Mouse (Mus musculus) gastrocnemius, adult 8-10 months (tissue): Measurements from ENCODE around the gene 4931428L18Rik. TPM values are rescaled to one million over a fixed set of nuclear protein-coding genes. Genes with fewer than 3 reads are reported as not detected.

ENCODE experiments used
- DNase-seq, 2 experiments: peaks; one replicate each; pipeline ENCODE4 v3.0.0; 2022; ENCODE audit warnings: low spot score in 2 of 2
- total RNA-seq, 4 experiments: library from RNA; stranded (reverse); gene quantifications; 2 replicates each; pipeline ENCODE4 v1.2.4; 2022

Gene 4931428L18Rik
- not detected for total RNA-seq

GRCm38 (mm10) chr1:31222564-31222963 lies at the start of gene 4931428L18Rik, which contains the start of gene Pih1d3:
4931428L18Rik (minus strand) TSS chr1:31222684.
Pih1d3 (plus strand) TSS chr1:31222838.
- no peak for DNase-seq

GRCm38 (mm10) chr1:31260218-31260923 lies 37.9 kb upstream of the 4931428L18Rik start:
- DNase-seq = no peak

- no peak for DNase-seq
These were observed 11.0 kb upstream of the 4931428L18Rik start for GRCm38 (mm10) chr1:31233319-31234036.

DNA sequence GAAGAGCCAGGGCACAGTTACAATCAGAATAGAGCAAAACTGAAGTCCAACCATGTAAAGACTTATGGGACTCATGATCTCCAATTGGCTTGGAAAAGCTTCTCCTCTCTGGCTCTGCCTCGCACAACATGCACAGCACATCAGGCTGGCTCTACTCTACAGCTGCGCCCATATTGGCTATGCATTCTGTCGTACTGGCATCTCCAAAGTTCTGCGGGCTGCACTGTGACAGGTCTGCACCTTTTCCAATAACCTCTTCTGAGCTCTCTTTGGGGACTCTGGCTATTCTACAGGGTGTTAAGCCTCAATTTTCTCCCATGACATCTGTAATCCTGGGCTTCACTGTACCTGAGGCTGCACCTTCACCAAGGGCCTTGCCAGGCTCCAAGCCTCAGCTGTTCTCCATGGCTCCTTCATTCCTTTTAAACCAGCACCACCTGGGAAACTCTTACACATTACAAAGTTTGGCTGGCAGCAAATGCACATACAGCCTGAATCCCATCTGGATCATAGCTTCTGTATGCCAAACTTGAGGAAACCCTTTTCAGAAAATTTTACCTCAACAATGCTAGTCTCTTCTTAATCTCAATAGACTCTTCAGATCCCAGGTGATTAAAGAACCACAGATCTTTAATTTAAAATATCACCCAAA lies 1.8 kb downstream of the 4931428L18Rik start:
- no peak for DNase-seq

GRCm38 (mm10) chr1:31214831-31215230 lies 7.7 kb downstream of the 4931428L18Rik start:
- DNase-seq = no peak

- no peak for DNase-seq
These were observed 12.3 kb downstream of the 4931428L18Rik start for GRCm38 (mm10) chr1:31210144-31210543.

- DNase-seq = no peak
These were observed 16.7 kb downstream of the 4931428L18Rik start for GRCm38 (mm10) chr1:31205770-31206169.

- DNase-seq = no peak
These were observed 17.1 kb downstream of the 4931428L18Rik start for GRCm38 (mm10) chr1:31205346-31205745.

GRCm38 (mm10) chr1:31203771-31204170 lies 18.7 kb downstream of the 4931428L18Rik start:
- no peak for DNase-seq

DNA sequence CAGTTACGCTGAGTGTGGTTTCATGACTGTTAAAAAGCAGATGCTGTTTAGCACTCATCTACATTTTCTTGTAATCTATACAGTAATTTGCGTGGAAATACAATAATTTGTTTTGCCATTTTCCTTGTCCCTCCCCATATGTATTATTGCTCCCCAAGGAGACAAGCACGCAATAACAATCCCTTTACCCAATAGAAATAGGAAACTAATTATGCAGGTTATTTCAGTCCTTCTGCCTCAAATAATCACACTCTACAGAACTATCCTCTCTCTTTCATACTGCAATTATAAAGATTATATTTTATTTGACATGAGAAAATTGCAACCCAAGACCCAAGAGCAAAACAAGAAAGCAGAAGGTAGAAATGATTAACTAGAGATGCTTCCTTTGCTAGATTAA lies 25.5 kb downstream of the 4931428L18Rik start:
- no peak for DNase-seq

GRCm38 (mm10) chr1:31195633-31196032 lies 26.9 kb downstream of the 4931428L18Rik start:
- no peak for DNase-seq

GRCm38 (mm10) chr1:31190237-31190866 lies 32.1 kb downstream of the 4931428L18Rik start:
- no peak for DNase-seq

GRCm38 (mm10) chr1:31178264-31178663 lies 44.2 kb downstream of the 4931428L18Rik start:
- no peak for DNase-seq

GRCm38 (mm10) chr1:31176101-31176500 lies 46.4 kb downstream of the 4931428L18Rik start, which contains the start of gene Lgsn:
Lgsn (plus strand) TSS chr1:31176401.
- DNase-seq = no peak

GRCm38 (mm10) chr1:31175401-31175800 lies 47.1 kb downstream of the 4931428L18Rik start:
- no peak for DNase-seq

- DNase-seq = no peak
These were observed 57.0 kb downstream of the 4931428L18Rik start for GRCm38 (mm10) chr1:31165326-31166121.

- DNase-seq = no peak
These were observed 57.8 kb downstream of the 4931428L18Rik start for GRCm38 (mm10) chr1:31164527-31165189.

DNA sequence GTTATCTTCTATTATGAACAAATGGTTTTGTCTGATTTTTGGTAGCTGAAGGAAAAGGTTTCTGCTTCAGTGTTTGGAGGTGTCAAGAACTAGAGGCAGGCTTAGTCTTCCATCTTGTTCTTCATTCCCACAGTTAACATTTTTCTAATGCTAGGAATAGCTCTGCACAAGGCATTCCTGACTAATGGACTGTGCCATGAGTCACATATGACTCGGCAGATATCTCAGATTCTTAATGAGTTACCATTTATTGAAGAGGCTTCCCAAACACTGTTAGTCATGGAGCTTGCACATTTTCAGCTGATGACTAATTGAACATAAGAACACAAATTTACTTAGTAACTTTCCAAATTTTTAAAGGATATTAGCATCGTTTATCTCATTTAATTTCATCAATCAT lies 65.6 kb downstream of the 4931428L18Rik start:
- no peak for DNase-seq

GRCm38 (mm10) chr1:31156185-31156584 lies 66.3 kb downstream of the 4931428L18Rik start:
- DNase-seq = no peak

- DNase-seq = peak; percentile 19 to 23
These were observed 68.6 kb downstream of the 4931428L18Rik start for GRCm38 (mm10) chr1:31153793-31154349.
